Mouse (Mus musculus) heart, embryonic 10.5 days (tissue): Measurements from ENCODE around the gene Olfr1191-ps1. TPM values are rescaled to one million over a fixed set of nuclear protein-coding genes. Genes with fewer than 3 reads are reported as not detected.
"Not testable (repeated sequence)": the region's sequence is repeated elsewhere in the genome, so short reads cannot be mapped to it uniquely, and the experiment has no call there.

ENCODE experiments used
- DNase-seq: peaks from one replicate; pipeline ENCODE4 v3.0.0-alpha.2; 2017; ENCODE audit warnings: low spot score
- H3K27ac ChIP-seq: fragments of 300-500 bp; sonication (generic); 2 replicates; pipeline ENCODE4 v1.5.1; 2016; ENCODE audit warnings: mild to moderate bottlenecking
- H3K27me3 ChIP-seq: fragments of 300-500 bp; sonication (generic); 2 replicates; pipeline ENCODE4 v1.6.1; 2016; ENCODE audit warnings: mild to moderate bottlenecking; ENCODE audit not compliant: poor library complexity, insufficient read depth, severe bottlenecking
- H3K36me3 ChIP-seq: fragments of 300-500 bp; sonication (generic); 2 replicates; pipeline ENCODE4 v1.6.1; 2016; ENCODE audit warnings: mild to moderate bottlenecking, moderate library complexity
- H3K4me1 ChIP-seq: fragments of 300-500 bp; sonication (generic); 2 replicates; pipeline ENCODE4 v1.6.1; 2016; ENCODE audit warnings: mild to moderate bottlenecking
- H3K4me3 ChIP-seq: fragments of 300-500 bp; sonication (generic); 2 replicates; pipeline ENCODE4 v1.5.1; 2016; ENCODE audit warnings: mild to moderate bottlenecking, moderate library complexity
- H3K9me3 ChIP-seq: fragments of 300-500 bp; sonication (generic); 2 replicates; pipeline ENCODE4 v1.6.1; 2016; ENCODE audit warnings: mild to moderate bottlenecking, moderate library complexity
- WGBS: fragments of 180-500 bp; shearing (Covaris S2); methylation state at CpG from one replicate; pipeline ENCODE4 v1.1.7; 2016; 5-methylcytosine and 5-hydroxymethylcytosine counted together
- polyA plus RNA-seq: library from polyadenylated mRNA; unstranded; fragments of >200 nt; fragmentation: Nextera tagmentation; extraction: Ambion mirVana; gene quantifications from 2 replicates; pipeline ENCODE4 v1.2.1, GENCODE M21; 2016

Gene Olfr1191-ps1
- polyA plus RNA-seq, result not detected in 2 replicates

GRCm38 (mm10) chr2:88640242-88640641 is at the start of gene Olfr1191-ps1:
Gene Olfr1191-ps1, plus strand, starts transcription at chr2:88640542.
- H3K27me3 ChIP-seq, H3K9me3 ChIP-seq, H3K36me3 ChIP-seq, H3K27ac ChIP-seq, H3K4me3 ChIP-seq, DNase-seq, H3K4me1 ChIP-seq: not testable (repeated sequence)
- WGBS, result 90% methylated on average over 1 of the region's 1 CpGs

- WGBS, result 47% methylated on average over 1 of the region's 1 CpGs
- Histone ChIP-seq H3K9me3 (no peaks in the 10 kb centered on the region), H3K27ac (no peak within 1 kb of the TSS), H3K4me3 (no peak within 1 kb of the TSS), H3K4me1 (no peaks in the 10 kb centered on the region), H3K27me3 (no peaks in the 10 kb centered on the region), H3K36me3 (no peaks in the 10 kb centered on the region)
- DNase-seq, result no peak
Measured at GRCm38 (mm10) chr2:88648209-88648608, 7.9 kb downstream of the Olfr1191-ps1 start, which contains the start of gene Olfr1192-ps1. Gene Olfr1192-ps1, plus strand, starts transcription at chr2:88648509.

DNA sequence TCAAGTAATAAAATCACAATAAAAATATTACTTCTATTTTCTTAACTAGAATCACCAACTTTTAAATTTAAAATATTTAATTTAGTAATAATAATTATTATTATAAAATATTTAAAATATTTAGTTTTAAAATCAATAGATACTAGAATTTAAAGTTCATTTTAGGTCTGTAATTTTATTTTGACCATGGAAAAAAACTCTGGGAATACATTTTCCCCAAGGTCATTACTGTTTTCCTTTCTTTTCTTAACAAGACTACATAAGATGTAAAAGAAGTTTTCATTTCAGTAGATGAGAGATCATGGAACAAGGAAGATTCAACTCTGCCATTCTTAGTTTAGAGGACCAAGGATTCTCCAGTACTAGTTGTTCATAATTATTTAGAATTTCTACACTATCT is 35.0 kb downstream of the Olfr1191-ps1 start, which contains the start of gene Olfr1193:
Olfr1193 (plus strand) TSS at position 301 of the 400 bp plus-strand sequence.
- H3K4me3 ChIP-seq, H3K36me3 ChIP-seq, H3K9me3 ChIP-seq, DNase-seq, H3K27me3 ChIP-seq, H3K27ac ChIP-seq, H3K4me1 ChIP-seq: not testable (repeated sequence)

DNA sequence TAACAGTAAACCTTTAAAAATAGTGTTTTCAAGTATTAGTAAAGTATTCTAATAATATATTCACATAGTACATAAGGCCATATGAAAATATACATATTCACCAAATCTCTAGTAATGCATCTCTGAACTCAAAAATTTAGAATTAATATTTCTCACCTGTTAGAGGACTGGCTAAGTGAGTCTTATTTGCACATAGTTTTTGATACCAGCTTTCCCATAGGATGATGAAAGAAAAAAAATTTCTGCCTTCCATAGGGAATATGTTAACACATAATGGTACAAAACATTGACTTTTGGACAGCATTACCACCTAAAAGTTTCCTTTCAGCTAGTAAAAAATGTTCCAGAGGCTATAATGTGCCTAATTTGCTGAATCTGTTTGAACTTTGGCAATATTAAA is 48.7 kb downstream of the Olfr1191-ps1 start, which contains the start of gene Olfr1195:
Olfr1195 (minus strand) TSS at position 101 of the 400 bp plus-strand sequence.
- no peak for DNase-seq

More for the DNA sequence above, 48.7 kb downstream of the Olfr1191-ps1 start, which contains the start of gene Olfr1195:
- no peaks in the 10 kb centered on the region for H3K9me3 ChIP-seq
- no peaks in the 10 kb centered on the region for H3K4me1 ChIP-seq
- H3K4me3 ChIP-seq, result no peak within 1 kb of the TSS
- H3K36me3 ChIP-seq, result no peaks in the 10 kb centered on the region
- H3K27me3 ChIP-seq, result no peaks in the 10 kb centered on the region
- no peak within 1 kb of the TSS for H3K27ac ChIP-seq

Other genes starting within 250 kb of the Olfr1191-ps1 start
- not detected in 2 replicates for gene Olfr1179, start 234.1 kb upstream of the Olfr1191-ps1 start, polyA plus RNA-seq
- not detected in 2 replicates for gene Olfr1180, start 221.4 kb upstream of the Olfr1191-ps1 start, polyA plus RNA-seq
- not detected in 2 replicates for gene Olfr1181, start 214.4 kb upstream of the Olfr1191-ps1 start, polyA plus RNA-seq
- gene Gm13757, start 191.4 kb upstream of the Olfr1191-ps1 start, polyA plus RNA-seq, result not detected in 2 replicates
- not detected in 2 replicates for gene Olfr1183, start 185.7 kb upstream of the Olfr1191-ps1 start, polyA plus RNA-seq
- not detected in 2 replicates for gene Olfr1184, start 156.9 kb upstream of the Olfr1191-ps1 start, polyA plus RNA-seq
- not detected in 2 replicates for gene Olfr1185-ps1, start 147.2 kb upstream of the Olfr1191-ps1 start, polyA plus RNA-seq
- gene Olfr1186, start 122.0 kb upstream of the Olfr1191-ps1 start, polyA plus RNA-seq, result not detected in 2 replicates
- not detected in 2 replicates for gene Olfr1188, start 83.6 kb upstream of the Olfr1191-ps1 start, polyA plus RNA-seq
- not detected in 2 replicates for gene Olfr1189, start 54.1 kb upstream of the Olfr1191-ps1 start, polyA plus RNA-seq
- not detected in 2 replicates for gene Olfr1192-ps1, start 8.0 kb downstream of the Olfr1191-ps1 start, polyA plus RNA-seq
- gene Olfr1193, start 35.1 kb downstream of the Olfr1191-ps1 start, polyA plus RNA-seq, result not detected in 2 replicates
- not detected in 2 replicates for gene Olfr1195, start 48.6 kb downstream of the Olfr1191-ps1 start, polyA plus RNA-seq
- gene Olfr1196, start 64.1 kb downstream of the Olfr1191-ps1 start, polyA plus RNA-seq, result not detected in 2 replicates
- not detected in 2 replicates for gene Olfr1197, start 91.8 kb downstream of the Olfr1191-ps1 start, polyA plus RNA-seq
- not detected in 2 replicates for gene Olfr1198, start 110.8 kb downstream of the Olfr1191-ps1 start, polyA plus RNA-seq
- gene Olfr1199, start 119.9 kb downstream of the Olfr1191-ps1 start, polyA plus RNA-seq, result not detected in 2 replicates
- gene Olfr1200, start 129.9 kb downstream of the Olfr1191-ps1 start, polyA plus RNA-seq, result not detected in 2 replicates
- not detected in 2 replicates for gene Olfr1201, start 152.5 kb downstream of the Olfr1191-ps1 start, polyA plus RNA-seq
- gene Olfr1202, start 174.0 kb downstream of the Olfr1191-ps1 start, polyA plus RNA-seq, result not detected in 2 replicates
- not detected in 2 replicates for gene Olfr1205, start 189.2 kb downstream of the Olfr1191-ps1 start, polyA plus RNA-seq
- gene Olfr1204, start 208.8 kb downstream of the Olfr1191-ps1 start, polyA plus RNA-seq, result not detected in 2 replicates
- gene Olfr1206, start 222.7 kb downstream of the Olfr1191-ps1 start, polyA plus RNA-seq, result not detected in 2 replicates